Mouse (Mus musculus) midbrain, embryonic 10.5 days (tissue): ENCODE results near the gene Gm13289. TPM values are rescaled to one million over a fixed set of nuclear protein-coding genes. Genes with fewer than 3 reads are reported as not detected.
"Not testable (repeated sequence)": the region's sequence is repeated elsewhere in the genome, so short reads cannot be mapped to it uniquely, and the experiment has no call there.

Experiments
- DNase-seq: peaks from one replicate; pipeline ENCODE4 v3.0.0-alpha.2; 2017; ENCODE audit warnings: low spot score
- H3K27ac ChIP-seq: fragments of 300-500 bp; sonication (generic); replicated peaks from 2 replicates; pipeline ENCODE4 v1.5.1; 2016; ENCODE audit warnings: mild to moderate bottlenecking
- H3K27me3 ChIP-seq: fragments of 300-500 bp; sonication (generic); 2 replicates; pipeline ENCODE4 v1.6.1; 2016; ENCODE audit warnings: low read depth, mild to moderate bottlenecking; ENCODE audit not compliant: poor library complexity, severe bottlenecking
- H3K36me3 ChIP-seq: fragments of 300-500 bp; sonication (generic); 2 replicates; pipeline ENCODE4 v1.6.1; 2016; ENCODE audit warnings: mild to moderate bottlenecking, moderate library complexity
- H3K4me1 ChIP-seq: fragments of 300-500 bp; sonication (generic); 2 replicates; pipeline ENCODE4 v1.6.1; 2016
- H3K4me3 ChIP-seq: fragments of 300-500 bp; sonication (generic); 2 replicates; pipeline ENCODE4 v1.5.1; 2016; ENCODE audit warnings: mild to moderate bottlenecking, moderate library complexity
- H3K9me3 ChIP-seq: fragments of 300-500 bp; sonication (generic); replicated peaks from 2 replicates; pipeline ENCODE4 v1.6.1; 2016; ENCODE audit warnings: mild to moderate bottlenecking
- WGBS: fragments of 180-500 bp; shearing (Covaris S2); methylation state at CpG from one replicate; pipeline ENCODE4 v1.1.7; 2016; 5-methylcytosine and 5-hydroxymethylcytosine counted together
- polyA plus RNA-seq: library from polyadenylated mRNA; unstranded; fragments of >200 nt; fragmentation: Nextera tagmentation; extraction: Ambion mirVana; gene quantifications from 2 replicates; pipeline ENCODE4 v1.2.1, GENCODE M21; 2016

Gm13289 gene
- not detected in 2 replicates for polyA plus RNA-seq

DNA sequence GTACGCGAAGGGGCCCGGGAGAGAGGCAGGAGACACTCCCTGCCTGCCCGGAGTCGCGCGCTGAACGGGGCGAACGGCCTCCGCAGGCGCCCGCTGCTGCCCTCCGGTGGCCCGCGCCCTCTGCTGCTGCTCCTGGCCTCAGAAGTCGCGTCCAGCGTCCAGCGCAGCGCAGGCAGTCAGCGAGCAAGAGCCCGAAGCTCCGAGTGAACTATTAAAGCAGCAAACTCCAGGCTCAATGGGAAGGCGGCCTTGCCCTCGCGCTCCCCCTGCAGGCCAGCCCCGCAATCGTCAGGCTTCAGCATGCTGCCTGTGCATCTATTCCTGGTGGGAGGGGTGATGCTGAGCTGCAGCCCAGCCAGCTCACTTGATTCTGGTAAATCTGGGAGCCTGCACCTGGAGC lies at the start of gene Gm13289:
Gm13289 (plus strand) TSS at position 301 of the 400 bp plus-strand sequence.
- not testable (repeated sequence) for H3K4me3 ChIP-seq, H3K4me1 ChIP-seq, H3K36me3 ChIP-seq, H3K9me3 ChIP-seq, H3K27me3 ChIP-seq, H3K27ac ChIP-seq, DNase-seq
- no CpG with 5 or more reads among the region's 29 CpGs for WGBS

DNA sequence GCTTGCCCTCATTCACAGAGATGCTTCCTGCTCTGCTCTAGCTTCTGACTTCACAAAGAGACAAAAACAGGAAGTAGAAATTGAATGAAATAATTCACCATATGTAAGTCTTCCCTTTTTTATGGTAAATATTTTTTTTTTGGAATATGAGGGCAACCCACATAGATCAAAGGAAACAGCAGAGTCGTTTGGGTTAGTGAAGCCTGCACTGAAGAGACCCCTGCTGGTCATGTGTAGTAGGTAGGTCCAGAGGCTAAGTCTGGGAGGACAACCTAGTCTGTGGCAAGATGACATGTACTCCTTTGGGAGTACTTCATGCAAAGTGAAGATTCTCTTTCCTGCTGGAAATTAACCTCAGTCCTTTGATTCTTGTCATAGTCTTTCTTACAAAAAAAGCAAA lies 49.4 kb upstream of the Gm13289 start:
- WGBS: 3% methylated on average over 1 of the region's 1 CpGs
- no peak overlapping the region for H3K4me3 ChIP-seq
- H3K27ac ChIP-seq: no peak overlapping the region
- peaks cover 4% of the 10 kb centered on the region; the same call in 1 of the 2 replicates for H3K4me1 ChIP-seq
- no peaks in the 10 kb centered on the region for H3K9me3 ChIP-seq
- DNase-seq: no peak
- no peaks in the 10 kb centered on the region for H3K27me3 ChIP-seq
- H3K36me3 ChIP-seq: no peaks in the 10 kb centered on the region

DNA sequence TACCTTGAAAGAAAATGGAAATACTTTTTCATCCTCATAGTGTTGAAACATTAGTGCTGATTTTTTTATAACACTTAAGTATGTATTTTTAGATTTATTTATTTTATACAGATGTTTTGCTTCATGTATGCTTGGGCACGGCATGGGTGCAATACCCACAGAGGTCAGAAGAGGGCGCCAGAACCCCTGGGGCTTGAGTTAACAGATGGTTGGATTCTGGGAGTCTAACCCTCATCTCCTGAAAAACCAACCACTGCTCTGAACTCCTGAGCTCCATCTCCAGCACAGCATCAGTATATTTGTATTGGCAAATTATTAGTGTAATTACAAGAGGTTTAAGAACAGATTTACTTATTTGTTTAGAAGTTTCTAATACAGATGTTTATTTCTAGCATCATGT lies 38.2 kb upstream of the Gm13289 start:
- H3K36me3 ChIP-seq: no peaks in the 10 kb centered on the region
- H3K9me3 ChIP-seq: no peaks in the 10 kb centered on the region
- 5% methylated on average over 2 of the region's 2 CpGs for WGBS
- DNase-seq: peak; percentile 74
- no peak overlapping the region for H3K4me3 ChIP-seq
- no peak overlapping the region for H3K27ac ChIP-seq
- no peaks in the 10 kb centered on the region for H3K4me1 ChIP-seq
- no peaks in the 10 kb centered on the region for H3K27me3 ChIP-seq

- no peak for DNase-seq
- H3K36me3 ChIP-seq: no peaks in the 10 kb centered on the region
- no peak overlapping the region for H3K4me3 ChIP-seq
- no peak overlapping the region for H3K27ac ChIP-seq
- H3K27me3 ChIP-seq: no peaks in the 10 kb centered on the region
- 89% methylated on average over 6 of the region's 6 CpGs for WGBS
- H3K4me1 ChIP-seq: no peaks in the 10 kb centered on the region
- no peaks in the 10 kb centered on the region for H3K9me3 ChIP-seq
These were observed 37.7 kb upstream of the Gm13289 start for GRCm38 (mm10) chr4:88739036-88739435.

GRCm38 (mm10) chr4:88741426-88741825 lies 35.3 kb upstream of the Gm13289 start:
- Histone ChIP-seq H3K4me3 (no peak overlapping the region), H3K36me3 (no peaks in the 10 kb centered on the region), H3K27ac (no peak overlapping the region), H3K4me1 (peaks cover 8% of the 10 kb centered on the region), H3K9me3 (no peaks in the 10 kb centered on the region), H3K27me3 (no peaks in the 10 kb centered on the region)
- WGBS: 90% methylated on average over 4 of the region's 4 CpGs
- no peak for DNase-seq

DNA sequence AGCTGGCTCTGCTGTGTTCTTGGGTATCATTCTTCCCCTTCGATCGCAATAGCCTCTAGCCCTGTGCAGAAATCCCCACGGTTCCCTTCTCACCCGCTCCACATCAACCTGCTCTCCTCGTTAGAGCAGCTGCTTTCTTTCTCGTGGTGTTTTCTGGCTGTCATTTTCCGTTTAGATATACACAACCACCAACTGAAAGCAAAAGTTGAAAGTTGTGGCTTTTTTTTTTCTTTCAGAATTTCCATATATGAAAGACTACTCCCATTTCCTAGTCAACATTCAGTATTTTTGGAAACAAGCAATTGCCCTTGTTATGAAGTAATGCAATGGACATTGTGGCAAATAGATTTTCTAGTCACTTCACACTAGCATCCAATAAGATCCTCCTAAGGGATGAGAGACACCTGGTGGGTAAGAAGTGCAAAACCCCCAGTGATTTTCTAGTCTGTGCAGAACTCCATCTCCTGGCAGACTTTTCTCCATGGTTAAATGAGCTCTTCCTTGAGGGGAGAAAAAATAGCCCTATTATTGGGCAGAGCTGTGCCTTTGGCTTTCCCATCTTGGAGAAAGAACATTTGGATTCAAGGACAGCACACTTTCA lies 33.9 kb upstream of the Gm13289 start:
- Histone ChIP-seq H3K9me3 (no peaks in the 10 kb centered on the region), H3K27me3 (no peaks in the 10 kb centered on the region), H3K36me3 (no peaks in the 10 kb centered on the region), H3K4me3 (no peak overlapping the region), H3K4me1 (peaks cover 8% of the 10 kb centered on the region), H3K27ac (no peak overlapping the region)
- 82% methylated on average over 7 of the region's 7 CpGs for WGBS
- DNase-seq: no peak

GRCm38 (mm10) chr4:88744207-88744606 lies 32.5 kb upstream of the Gm13289 start:
- H3K9me3 ChIP-seq: no peaks in the 10 kb centered on the region
- H3K4me1 ChIP-seq: peaks cover 8% of the 10 kb centered on the region
- WGBS: 85% methylated on average over 3 of the region's 3 CpGs
- no peaks in the 10 kb centered on the region for H3K27me3 ChIP-seq
- DNase-seq: no peak
- no peak overlapping the region for H3K27ac ChIP-seq
- no peak overlapping the region for H3K4me3 ChIP-seq
- H3K36me3 ChIP-seq: no peaks in the 10 kb centered on the region

GRCm38 (mm10) chr4:88749926-88750325 lies 26.8 kb upstream of the Gm13289 start:
- 68% methylated on average over 6 of the region's 6 CpGs for WGBS
- no peak for DNase-seq

DNA sequence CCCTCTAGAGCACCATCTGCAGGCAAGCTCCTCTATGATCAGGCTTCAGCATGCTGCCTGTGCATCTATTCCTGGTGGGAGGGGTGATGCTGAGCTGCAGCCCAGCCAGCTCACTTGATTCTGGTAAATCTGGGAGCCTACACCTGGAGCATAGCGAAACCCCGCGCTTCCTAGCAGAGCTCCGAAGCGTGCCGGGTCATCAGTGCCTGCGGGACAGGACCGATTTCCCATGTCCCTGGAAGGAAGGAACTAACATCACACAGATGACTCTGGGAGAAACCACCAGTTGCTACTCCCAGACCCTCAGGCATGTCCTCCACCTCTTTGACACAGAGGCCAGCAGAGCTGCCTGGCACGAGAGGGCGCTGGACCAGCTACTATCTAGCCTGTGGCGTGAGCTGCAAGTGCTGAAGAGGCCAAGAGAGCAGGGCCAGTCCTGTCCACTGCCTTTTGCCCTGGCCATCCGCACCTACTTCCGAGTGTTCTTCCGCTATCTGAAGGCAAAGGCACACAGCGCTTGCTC lies 21.8 kb upstream of the Gm13289 start, which contains the start of gene Gm13271:
Gm13271 (plus strand) TSS at position 51 of the 523 bp plus-strand sequence.
- not testable (repeated sequence) for H3K27ac ChIP-seq, H3K36me3 ChIP-seq, DNase-seq, H3K9me3 ChIP-seq, H3K4me3 ChIP-seq, H3K27me3 ChIP-seq
- peaks cover 11% of the 10 kb centered on the region for H3K4me1 ChIP-seq
- whole genome bisulfite sequencing: 70% methylated on average over 15 of the region's 15 CpGs

More at GRCm38 (mm10) chr4:88749926-88750325, 26.8 kb upstream of the Gm13289 start:
- H3K4me3 ChIP-seq: no peak overlapping the region
- no peaks in the 10 kb centered on the region for H3K9me3 ChIP-seq
- H3K27me3 ChIP-seq: no peaks in the 10 kb centered on the region
- H3K4me1 ChIP-seq: peaks cover 8% of the 10 kb centered on the region
- H3K27ac ChIP-seq: no peak overlapping the region
- no peaks in the 10 kb centered on the region for H3K36me3 ChIP-seq

DNA sequence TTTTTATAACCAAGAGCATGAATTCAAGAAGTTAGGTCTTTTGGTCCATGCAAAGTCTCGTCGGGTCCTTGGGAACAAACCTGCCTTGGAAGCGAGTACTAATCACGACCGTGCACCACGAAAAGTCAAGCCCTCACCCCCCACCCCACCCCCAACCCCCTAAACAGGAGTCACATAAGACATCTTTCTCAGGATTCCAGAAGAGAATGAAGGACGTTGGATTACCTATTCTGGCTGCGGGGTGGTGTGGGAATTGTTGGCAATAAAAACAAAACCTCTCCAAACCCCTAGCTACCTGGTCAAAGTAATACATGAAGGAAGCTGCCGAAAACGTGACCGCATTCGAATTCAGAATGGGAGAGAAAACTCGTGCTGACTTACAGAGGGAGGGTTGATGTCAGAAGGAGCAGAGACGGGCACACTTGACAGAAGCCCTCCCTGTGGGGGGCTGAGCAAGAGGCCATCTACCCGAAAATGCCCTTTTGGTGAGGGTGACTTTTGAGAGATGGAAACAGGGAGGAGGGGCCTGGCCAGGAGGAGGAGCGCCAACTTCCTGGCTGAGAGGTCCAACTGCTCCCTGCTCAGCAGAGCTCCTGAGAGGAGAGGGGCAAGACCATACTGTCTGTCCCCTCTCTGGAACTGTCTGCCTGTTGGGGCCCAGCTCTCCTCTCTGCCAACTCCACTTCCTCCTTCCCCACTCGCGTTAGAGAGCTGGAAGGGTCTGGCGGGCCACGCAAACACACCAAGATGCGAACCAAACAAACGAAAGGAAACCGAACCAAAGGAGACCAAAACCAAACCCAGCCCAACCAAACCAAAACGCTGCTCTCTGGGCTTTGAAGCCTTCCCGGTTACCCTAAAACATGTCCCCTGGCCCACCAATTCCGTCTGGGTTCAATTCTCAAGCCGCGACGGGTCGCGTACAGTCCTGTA lies 19.9 kb upstream of the Gm13289 start:
- peaks cover 13% of the 10 kb centered on the region for H3K4me1 ChIP-seq
- WGBS: 13% methylated on average over 29 of the region's 31 CpGs
- peak overlapping the region; percentile 86 for H3K27ac ChIP-seq
- H3K4me3 ChIP-seq: peak overlapping the region; percentile 63
- not testable (repeated sequence) for H3K27me3 ChIP-seq, H3K36me3 ChIP-seq, H3K9me3 ChIP-seq
- peak; percentile 50 for DNase-seq

GRCm38 (mm10) chr4:88757628-88758031 lies 19.1 kb upstream of the Gm13289 start:
- peaks cover 14% of the 10 kb centered on the region for H3K4me1 ChIP-seq
- H3K27ac ChIP-seq: peak overlapping the region; percentile 86
- H3K4me3 ChIP-seq: peak overlapping the region; percentile 63
- under 1% methylated on average over 21 of the region's 21 CpGs for WGBS
- not testable (repeated sequence) for H3K27me3 ChIP-seq, H3K9me3 ChIP-seq, H3K36me3 ChIP-seq
- peak; percentile 87 for DNase-seq

GRCm38 (mm10) chr4:88758751-88759150 lies 18.0 kb upstream of the Gm13289 start:
- H3K36me3 ChIP-seq: not testable (repeated sequence)
- peaks cover 17% of the 10 kb centered on the region for H3K4me1 ChIP-seq
- 91% methylated on average over 9 of the region's 9 CpGs for WGBS

More at GRCm38 (mm10) chr4:88758751-88759150, 18.0 kb upstream of the Gm13289 start:
- not testable (repeated sequence) for H3K27ac ChIP-seq, DNase-seq, H3K27me3 ChIP-seq, H3K9me3 ChIP-seq, H3K4me3 ChIP-seq
